Mouse (Mus musculus): Measurements from ENCODE around the gene Cnst. TPM values are rescaled to one million over a fixed set of nuclear protein-coding genes. Genes with fewer than 3 reads are reported as not detected.

Cnst gene
- total RNA-seq, 2 experiments from 2014 or later, result 17.5 to 19.1 TPM

DNA sequence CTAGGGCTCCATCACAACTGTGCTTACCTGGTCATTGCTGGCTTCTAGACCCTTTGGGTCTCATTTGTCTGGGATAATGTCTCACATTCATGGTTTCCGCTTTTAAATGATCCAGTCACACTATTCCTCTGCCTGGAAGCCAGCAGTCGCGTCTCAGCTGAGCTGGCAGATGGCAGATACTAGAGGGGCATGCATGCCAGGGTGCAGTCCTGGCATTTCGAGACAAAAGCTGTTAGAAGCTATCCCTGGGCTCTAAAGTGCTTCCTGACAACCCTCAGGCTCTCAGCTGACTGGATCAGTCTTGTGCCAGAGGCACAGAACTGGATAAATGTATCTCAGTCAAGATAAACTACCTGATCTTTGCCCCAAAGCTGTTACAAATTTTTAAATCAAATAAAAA, 42.1 kb downstream of the Cnst start:
- ATAC-seq (replicated peaks; ENCODE audit: poor library complexity, severe bottlenecking), result no peak

DNA sequence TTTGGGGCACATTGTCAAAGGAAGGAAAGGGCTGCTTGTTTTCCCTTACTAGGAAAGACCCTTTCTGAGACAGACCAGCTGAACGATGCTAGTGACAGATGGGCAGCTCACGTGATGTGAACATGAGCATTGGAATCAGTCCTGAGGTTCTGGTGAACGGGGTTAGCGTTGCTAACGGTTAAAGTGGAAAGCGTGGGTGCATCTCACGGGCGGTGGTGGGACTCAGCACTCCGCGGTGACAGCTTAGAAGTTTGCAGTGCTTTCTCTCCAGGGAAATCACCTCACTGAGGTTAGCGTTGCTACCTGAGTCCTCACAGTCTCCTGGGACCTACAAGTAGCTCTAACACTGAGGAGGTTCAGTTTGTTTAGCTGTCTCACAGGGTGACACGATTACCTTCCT, 45.5 kb downstream of the Cnst start:
- ATAC-seq (replicated peaks; ENCODE audit: poor library complexity, severe bottlenecking), result no peak

DNA sequence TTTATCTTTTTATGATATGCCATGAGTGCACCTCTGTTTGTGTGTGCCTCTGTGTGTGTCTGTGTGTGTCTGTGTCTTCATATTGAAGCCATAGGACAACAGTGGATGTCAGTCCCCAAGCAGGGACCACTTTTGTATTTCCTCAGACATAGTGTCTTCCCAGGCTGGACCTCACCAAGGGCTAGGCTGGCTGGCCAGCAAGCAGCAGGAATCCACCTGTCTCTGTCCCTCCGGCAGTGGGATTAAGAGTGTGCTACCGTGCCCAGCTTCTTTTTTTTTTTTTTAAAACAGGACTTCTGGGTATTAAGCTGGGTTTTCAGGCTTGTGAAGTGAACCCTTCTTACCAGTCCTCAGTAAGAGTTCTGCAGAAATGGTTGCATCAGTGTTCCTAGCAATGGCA, 46.0 kb downstream of the Cnst start:
- ATAC-seq (replicated peaks; ENCODE audit: poor library complexity, severe bottlenecking), result no peak

DNA sequence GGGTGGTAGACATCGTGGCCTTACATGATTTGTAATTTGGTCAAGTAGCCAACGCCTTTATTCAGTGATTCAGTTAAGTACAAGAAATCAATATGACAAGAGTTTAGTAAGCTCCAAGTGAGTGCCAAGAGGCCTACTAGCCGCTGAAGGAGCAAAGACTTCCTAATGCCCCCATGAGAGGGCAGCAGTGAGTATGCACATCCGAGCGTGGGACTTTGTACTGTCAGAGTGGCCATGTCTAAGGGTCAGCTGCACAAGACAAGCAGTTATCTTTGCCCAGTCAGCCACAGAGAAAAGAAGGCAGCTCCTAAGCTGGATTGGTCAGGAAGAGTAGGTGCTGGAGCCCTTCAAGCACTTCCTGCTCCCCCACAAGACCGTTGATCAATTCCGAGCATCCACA, 46.8 kb downstream of the Cnst start:
- no peak for ATAC-seq (replicated peaks; ENCODE audit: poor library complexity, severe bottlenecking)

DNA sequence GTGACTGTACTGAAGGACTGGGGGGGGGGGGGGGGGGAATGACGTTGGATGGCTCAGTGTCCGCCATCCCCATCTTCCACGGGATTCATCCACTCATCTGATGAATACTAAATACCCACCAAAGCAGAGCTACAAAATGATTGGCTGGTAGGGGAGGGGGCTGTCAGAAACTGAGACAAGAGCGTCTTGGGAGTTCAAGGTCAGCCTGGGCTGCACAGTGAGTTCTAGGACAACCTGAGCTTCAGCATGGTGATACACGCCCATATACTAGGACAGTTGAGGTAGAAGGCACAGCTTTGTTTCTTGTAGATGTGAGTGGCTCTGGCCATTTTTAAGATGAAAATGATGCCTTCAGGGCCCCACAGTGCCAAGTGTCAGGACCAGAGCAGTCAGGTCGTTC, 52.2 kb downstream of the Cnst start:
- ATAC-seq (replicated peaks; ENCODE audit: poor library complexity, severe bottlenecking), result no peak

DNA sequence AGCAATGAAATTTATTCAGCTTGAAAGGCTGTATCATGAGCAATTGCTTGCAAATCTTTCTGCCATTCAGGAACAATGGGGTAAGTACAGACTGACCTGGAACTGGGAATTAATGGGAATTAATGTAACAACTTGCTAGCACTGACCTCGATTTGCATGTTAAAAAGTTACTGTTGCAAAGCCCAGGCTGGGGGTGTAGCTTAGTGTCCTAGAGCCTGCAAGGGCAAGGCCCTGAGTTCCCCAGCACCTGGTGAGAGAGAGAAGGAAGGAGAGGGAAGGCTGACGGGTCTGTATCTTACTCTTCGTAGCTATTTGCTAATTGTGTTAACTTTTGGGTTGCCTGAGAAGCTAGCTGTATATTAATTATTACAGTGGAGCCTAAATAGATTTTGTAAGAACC, 58.4 kb downstream of the Cnst start:
- ATAC-seq (replicated peaks; ENCODE audit: poor library complexity, severe bottlenecking), result no peak

DNA sequence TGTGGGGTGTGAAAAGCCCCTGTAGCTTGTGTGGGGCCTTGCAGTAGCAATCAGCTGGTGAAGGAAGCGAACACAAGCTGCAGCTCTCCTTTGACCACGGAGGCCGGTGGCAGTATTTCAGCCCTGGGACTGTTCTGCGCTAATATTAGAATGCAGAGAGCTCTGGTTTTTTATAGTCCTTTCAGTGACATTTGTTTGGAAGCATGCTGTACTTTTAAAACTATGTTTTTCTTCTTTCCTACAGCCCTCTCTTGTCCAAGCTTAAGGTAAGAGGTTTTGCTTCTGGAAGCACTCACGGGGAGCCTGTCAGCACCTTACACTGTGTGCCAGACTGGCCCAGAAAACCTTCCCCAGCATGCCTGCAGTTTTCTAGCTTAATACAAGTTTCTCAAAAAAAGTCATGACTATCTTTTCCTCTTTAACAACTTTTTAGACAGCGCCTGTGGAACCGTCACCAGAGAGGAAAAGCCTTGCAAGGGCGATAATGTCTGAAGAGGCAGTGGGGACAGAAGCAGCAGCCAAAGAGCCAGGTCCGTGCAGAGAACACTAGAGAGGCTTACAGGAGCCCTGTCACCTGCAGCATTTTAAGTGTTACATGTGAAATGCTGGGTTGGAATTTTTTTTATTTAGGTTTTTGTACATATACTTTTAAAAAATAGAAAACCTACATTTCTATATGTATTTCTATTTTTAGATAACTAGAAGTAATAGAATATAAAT, 60.0 kb downstream of the Cnst start:
- no peak for ATAC-seq (replicated peaks; ENCODE audit: poor library complexity, severe bottlenecking)

DNA sequence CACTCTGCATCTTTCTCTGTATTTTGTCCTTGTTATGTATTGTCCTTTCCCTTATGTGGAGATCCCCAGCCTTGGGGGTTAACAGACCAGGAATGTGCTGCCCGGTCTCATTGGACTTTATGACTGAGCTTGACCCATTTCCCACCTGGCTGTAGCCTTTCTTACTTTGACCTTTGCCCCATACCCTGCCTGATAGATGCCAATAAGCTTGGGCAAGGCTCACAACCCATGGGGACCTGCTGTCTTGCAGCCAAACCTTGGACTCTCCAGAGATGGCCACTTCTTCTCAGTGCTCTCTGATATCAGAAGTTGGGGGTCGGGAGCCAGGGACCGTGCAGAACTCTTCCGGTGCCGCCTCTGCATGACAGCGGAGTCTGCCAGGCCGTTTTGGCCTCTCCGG, 62.4 kb downstream of the Cnst start:
- no peak for ATAC-seq (replicated peaks; ENCODE audit: poor library complexity, severe bottlenecking)

DNA sequence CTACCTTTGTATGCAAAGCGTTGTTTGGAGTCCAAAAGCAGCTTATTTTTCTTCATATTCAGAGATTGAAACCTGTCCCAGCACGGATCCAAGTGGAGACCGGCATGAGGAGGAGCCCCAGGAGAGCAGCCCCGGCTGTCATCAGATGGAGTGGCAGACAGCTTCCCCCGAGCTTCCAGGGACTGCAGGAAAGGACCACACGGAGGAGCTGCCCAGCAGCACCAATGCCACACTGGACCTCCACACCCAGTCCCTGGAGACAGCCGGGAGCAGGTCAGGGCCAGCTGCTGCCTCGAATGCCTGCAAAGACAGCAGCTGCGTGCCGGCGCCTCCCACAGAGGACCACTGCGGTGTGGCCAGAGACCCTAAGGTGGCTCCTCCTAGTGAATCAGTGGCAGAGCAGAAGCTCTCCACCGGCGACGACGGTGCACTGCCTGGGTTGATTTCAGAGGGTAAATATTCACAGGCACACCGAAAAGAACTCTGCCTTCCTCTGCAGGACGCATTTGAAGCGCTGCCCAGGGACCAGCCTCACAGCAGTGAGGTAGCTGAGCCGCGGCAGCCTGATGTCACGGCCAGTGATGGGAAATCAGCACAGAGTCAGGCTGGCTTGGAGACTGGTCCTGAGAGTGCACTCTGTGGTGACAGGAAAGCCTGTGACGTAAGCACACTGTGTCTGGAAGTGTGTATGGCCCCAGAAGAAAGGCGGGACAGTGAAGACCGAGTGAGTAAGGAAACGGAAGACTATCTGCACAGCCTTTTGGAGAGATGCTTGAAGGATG, 63.7 kb downstream of the Cnst start:
- no peak for ATAC-seq (replicated peaks; ENCODE audit: poor library complexity, severe bottlenecking)

DNA sequence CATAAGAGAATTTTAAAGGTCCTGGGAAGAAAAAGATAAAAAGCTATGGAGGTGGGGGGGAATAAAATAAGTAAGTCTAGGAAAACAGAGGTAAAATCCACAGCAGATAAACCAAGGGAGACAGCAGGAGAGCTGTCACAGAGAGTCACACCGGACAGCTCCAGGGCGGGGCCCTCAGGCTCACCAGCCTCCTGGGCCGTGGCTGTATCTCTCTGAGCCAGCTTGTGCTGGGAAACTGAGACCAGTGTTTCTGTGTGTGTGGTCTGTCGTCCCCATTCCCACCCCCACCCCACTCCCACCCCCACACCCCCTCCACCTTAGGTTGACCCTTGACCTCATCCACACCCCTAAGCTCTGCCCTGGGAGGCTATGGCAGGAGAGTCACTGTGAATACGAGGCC, 65.0 kb downstream of the Cnst start:
- ATAC-seq (replicated peaks; ENCODE audit: poor library complexity, severe bottlenecking), result no peak

DNA sequence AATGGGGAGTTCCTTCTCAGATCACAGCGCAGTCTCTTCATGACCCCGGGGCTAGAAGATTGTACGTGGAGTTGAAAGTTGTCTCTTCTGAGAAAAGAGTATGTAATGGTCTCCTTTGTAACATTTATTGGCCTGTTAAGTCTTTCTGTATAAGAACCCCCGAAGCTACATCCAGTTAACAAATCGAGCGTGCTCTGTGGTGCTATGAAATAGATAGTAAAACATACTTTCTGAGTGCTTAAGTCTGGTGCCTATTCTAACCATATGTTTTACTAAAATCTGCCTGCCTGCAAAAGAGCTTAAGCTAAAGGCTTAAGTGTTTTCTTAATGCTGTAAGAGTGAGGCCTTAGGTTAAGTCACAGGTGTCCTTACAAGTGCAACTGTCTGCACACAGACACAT, 66.2 kb downstream of the Cnst start:
- no peak for ATAC-seq (replicated peaks; ENCODE audit: poor library complexity, severe bottlenecking)

DNA sequence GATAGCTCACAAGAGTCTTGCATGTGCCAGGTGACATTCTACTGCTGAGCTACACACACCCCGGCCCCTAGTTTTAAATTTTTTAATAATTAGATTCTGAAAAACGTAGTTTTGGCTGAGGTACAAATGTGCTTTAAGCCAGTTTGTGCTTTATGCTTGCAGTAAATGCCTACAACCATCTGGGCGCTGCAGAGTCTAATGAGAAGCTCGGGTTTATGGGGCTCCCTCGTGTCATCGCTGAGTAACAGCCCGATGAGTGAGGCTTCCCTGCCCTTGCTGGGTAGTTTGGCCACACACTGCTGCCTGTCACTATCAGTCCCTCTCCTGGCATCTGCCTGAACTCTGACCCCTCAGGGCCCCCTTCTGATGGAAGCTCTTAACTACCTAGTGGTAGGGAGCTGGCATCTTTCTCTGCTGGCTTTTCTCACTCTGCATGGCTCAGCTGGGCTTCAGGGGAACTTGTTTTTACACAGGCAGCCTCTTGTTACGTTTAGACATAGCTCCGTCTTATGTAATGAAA, 66.9 kb downstream of the Cnst start:
- ATAC-seq (replicated peaks; ENCODE audit: poor library complexity, severe bottlenecking), result no peak

DNA sequence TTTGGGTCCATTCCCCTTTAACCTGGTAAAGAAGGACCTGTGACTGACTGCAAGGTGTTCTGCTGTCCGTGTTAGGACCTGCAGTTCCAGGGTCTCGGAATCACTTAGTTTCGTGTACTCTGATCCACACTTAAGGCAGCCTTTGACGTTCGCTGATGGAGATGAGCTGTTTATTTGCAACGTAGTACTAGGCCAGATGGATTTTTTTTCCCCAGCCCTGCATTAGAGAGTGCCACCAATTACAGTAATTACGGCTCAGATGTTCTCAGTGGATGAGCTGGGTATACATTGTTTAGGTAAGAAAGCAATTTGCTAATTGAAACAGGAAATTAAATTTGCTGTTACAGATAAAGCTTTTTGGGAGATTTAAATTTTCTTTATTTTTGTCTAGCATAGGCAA, 71.3 kb downstream of the Cnst start:
- no peak for ATAC-seq (replicated peaks; ENCODE audit: poor library complexity, severe bottlenecking)

DNA sequence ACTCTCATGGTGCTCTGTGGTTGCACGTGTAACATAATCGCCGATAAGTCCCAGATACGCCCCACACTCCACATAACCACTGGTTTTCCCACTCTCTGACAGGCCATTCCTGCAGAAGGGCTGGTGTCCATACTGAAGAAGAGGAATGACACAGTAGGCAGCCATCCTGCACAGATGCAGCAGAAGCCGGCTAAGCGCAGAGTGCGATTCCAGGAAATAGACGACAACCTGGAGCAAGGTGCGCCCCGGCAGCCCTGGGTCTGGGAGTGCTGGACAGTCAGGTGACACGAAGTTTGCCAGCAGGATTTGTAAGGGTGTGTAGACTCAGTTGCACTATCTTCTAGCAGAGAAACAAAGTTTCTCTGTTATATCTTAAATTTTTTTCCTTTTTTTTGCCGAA, 76.5 kb downstream of the Cnst start:
- no peak for ATAC-seq (replicated peaks; ENCODE audit: poor library complexity, severe bottlenecking)

DNA sequence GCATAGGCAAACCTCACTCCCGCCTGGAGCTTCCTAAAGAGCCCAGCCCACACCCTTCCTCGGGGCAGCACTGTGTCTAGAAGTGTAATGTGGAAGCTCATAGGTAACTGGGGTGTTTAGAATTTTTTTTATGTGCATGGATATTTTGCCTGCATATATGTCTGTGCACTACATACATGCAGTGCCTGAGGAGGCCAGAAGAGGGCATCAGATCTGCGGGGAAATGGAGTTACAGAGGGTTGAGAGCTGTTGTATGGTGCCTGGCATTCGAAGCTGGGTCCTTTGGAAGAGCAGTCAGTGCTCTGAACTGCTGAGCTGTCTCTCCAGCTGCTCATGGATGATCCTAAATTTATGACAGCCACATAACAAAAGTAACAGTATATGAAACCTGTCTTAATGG, 77.5 kb downstream of the Cnst start:
- ATAC-seq (replicated peaks; ENCODE audit: poor library complexity, severe bottlenecking), result peak; percentile 48; the same call in 1 of the 2 replicates

DNA sequence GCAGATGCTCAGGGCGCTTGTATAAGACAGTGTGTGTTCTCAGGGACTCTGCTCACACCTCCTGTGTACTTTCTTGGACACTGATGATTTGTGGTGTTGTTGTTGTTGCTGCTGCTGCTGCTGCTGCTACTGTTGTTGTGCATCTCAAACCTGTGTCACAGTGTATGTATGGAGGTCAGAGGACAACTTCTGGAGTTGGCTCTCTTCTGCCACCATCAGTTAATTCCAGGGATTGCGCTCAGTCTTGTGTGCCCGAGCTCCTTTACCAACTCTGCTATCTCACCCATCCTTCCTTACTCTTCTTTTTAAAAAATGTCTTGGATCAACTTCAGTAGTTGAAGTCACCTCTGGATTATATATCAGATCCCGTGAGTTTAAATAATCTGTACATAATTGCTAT, 78.2 kb downstream of the Cnst start:
- peak; percentile 87 for ATAC-seq (replicated peaks; ENCODE audit: poor library complexity, severe bottlenecking)

DNA sequence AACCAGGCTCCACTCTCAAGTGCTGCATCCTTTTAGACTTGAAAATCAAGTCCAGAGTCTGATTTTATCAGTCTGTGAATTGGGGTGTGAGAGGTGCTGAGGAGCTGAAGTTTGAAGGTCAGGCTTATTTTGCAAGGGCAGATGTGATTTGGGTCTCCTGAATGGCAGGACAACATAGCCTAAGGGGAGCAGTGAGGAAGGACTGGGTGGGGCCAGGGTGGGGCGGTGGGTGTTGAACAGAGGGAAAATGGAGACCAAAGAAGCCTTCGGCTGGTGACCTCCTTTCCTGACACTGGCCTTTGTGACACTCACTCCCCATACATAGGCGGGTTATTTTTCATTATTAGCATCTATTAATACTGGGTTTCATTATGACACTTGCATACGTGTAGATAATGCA, 81.7 kb downstream of the Cnst start:
- ATAC-seq (replicated peaks; ENCODE audit: poor library complexity, severe bottlenecking), result no peak

DNA sequence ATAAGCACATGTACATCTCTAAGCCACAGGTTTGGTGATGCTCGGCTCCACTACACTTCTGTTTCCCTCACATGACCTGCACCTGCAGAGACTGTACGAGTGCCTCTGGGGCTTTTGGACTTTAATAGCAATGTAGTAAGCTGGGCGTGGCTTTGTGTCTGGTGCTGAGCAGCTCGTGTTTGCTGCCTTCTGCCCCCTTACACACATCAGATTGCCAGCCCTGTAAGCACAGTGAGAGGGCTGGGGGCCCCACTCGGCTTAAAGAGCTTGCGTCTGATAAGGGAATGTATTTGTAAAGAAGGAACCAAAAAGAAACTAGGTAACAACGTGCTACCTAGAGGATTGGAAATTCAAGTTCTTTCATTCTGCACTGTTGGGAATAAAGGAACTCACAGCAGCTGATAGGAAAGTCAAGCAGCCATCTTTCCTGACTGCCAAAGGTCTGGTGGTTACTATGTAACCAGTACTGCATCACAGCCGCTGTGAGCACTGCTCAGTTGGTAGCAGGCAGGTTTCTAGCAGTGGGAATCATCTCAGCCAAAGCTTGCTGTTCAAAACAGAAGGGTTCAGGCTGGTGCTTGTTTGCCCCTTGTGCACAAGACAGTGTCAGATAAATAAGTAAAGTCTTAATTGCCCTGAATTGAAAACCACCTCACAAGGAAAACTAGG, 82.4 kb downstream of the Cnst start:
- ATAC-seq (replicated peaks; ENCODE audit: poor library complexity, severe bottlenecking), result no peak

DNA sequence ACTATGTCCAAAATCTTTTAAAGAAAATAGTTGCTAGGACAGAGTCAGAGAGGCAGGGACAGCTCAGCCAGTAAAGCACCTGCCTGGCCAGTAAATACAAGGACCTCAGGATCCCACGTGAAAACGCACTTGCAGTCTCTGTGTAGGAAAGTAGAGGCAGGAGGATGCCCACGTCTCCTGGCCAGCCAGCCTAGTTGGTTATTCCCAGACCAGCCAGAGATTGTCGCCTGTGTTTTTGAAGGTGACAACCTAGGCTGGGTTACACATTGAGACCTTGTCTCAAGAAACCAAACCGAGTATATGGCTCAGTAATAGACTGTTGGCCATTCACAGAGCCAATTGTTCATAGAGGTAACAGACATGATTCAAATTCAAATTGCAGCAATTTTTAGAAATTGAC, 83.1 kb downstream of the Cnst start:
- ATAC-seq (replicated peaks; ENCODE audit: poor library complexity, severe bottlenecking), result no peak

DNA sequence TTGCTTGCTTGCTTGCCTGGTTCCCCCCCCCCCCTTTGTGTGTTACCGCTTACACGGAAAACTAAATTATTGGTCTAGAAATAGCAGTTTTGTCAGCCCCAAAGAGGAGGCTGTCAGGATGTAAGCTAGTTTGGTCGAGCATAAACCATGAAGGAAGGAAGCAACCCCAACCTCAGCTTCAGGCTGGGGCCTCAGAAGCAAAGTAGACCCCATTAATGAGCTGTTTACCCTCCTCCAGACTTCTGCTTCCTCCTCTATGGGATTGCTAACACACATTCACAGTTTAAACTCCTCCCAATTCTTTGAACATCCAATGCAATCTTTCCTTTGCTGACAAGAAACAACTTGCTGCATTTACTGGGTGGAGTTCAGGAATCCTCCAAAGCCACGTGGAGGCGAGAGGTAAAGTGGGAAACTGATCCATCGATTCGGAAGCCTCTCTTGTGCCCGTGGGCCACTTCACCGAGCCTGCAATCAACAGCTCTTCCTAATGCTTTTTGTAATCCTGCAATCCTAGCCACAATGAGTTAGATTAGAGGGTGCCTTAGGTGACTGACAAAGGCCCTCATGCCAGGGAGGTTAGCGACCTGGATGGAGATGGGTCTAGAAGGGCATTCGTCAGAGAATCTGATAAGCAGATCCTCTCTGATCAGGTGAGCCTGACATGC, 86.7 kb downstream of the Cnst start:
- peak; percentile 40; the same call in 1 of the 2 replicates for ATAC-seq (replicated peaks; ENCODE audit: poor library complexity, severe bottlenecking)

DNA sequence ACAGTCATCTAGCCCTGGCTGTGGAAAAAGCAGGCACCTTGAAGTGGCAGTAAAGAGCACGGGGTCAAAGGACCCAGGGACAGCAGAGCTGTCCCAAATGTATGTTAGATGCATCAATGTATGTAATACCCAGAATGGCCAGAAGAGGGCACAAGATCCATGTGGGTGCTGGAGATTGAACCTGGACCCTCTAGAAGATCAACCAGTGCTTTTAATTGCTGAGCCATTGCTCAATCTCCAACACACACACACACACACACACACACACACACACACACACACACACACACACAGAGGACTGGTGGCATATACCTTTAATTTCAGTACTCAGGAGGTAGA, 87.2 kb downstream of the Cnst start:
- ATAC-seq (replicated peaks; ENCODE audit: poor library complexity, severe bottlenecking), result peak; percentile 87

Measured in granulocyte monocyte progenitor cell, adult 5-6 weeks (primary cell).